Mouse (Mus musculus) megakaryocyte, embryonic 14.5 days (primary cell): ENCODE data around the gene Rnasek.

Experiments
- FLI1 ChIP-seq: IDR thresholded peaks from 2 replicates; pipeline ENCODE4 v1.6.1; 2012; ENCODE audit warnings: low read length, inconsistent platforms, mixed read lengths
- GATA1 ChIP-seq: IDR thresholded peaks from 3 replicates; pipeline ENCODE4 v1.6.1; 2012; ENCODE audit warnings: mixed read lengths, low read length, inconsistent platforms, borderline replicate concordance

DNA sequence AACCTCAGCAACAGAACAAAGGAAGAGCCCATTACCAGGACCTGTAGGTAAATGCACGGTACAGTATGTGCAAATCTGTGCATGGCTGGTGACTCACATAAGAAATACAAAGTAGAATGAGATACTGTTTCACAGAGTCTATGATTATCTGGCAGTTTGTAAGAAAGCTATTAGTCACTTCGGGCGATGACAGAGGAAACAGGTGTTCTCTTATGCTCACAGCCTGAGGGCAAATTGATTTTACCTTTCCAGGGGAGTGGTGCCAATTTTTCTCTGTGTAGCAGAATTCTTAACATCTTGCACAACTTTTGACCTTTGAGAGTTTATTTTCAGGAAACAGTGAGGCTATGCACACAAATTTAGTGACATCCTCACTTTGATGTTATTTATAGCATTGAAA is 45.1 kb upstream of the Rnasek start:
- TF ChIP-seq FLI1 (no peak), GATA1 (no peak)
